Mouse (Mus musculus): ENCODE results near the gene Gm2663. TPM values are rescaled to one million over a fixed set of nuclear protein-coding genes. Genes with fewer than 3 reads are reported as not detected.

Gm2663 gene
- polyA plus RNA-seq, 1 experiment = not detected

DNA sequence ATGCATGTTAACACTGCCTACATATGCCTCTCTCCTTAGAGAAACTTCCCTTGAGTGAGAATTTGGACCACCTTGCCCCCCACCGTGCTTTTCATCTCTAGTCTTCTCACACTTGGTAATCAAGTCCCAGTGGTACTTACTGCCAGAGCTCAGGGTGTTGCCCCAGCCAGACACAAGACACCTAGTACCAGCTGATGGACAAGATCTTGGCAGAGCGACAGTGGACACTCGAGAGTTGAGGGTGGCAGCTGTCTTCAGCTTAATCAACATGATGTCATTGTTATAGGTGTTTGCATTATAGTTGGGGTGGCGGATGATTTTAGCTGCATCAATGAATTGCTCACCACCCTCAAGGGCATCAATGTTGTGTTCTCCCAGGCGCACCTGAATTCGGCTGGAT, 33.5 kb upstream of the Gm2663 start:
- no peak for TF ChIP-seq CTCF (IDR thresholded peaks at IDR 0.05; ENCODE audit: control insufficient read depth, insufficient read depth, insufficient replicate concordance, low read depth, low read length)
- TF ChIP-seq POLR2A (IDR thresholded peaks at IDR 0.05; ENCODE audit: control insufficient read depth, low read depth, low read length) = no peak
- H3K4me1 ChIP-seq (ENCODE audit: control insufficient read depth, insufficient read depth, low read length) = no peaks in the 10 kb centered on the region
- no peaks in the 10 kb centered on the region for H3K36me3 ChIP-seq (ENCODE audit: control insufficient read depth, insufficient read depth, low read length)
- no peak overlapping the region for H3K27ac ChIP-seq (ENCODE audit: control insufficient read depth, insufficient read depth, low read depth, low read length)
- H3K4me3 ChIP-seq (ENCODE audit: control insufficient read depth, low read depth, low read length) = no peak overlapping the region
- no peaks in the 10 kb centered on the region for H3K27me3 ChIP-seq (ENCODE audit: control insufficient read depth, insufficient read depth, low read length)

DNA sequence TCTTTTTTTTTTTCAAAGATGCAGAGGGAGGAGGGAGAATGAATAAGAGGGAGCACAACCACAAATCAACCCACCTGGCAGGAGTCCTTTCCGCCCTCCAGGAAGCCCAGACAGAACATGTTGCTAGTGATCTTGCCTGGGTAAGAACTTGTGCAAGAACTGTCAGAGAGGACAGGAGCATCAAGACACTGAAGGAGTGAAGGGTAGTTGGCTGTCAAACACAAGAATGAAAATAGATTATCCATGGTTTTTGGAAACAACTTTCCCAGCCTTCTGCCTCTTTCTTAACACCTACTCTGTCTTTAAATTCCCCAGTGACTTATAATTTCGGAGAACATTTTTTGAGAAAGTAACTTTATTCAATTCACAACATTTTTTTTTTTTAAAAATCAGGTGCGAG, 33.0 kb upstream of the Gm2663 start:
- H3K36me3 ChIP-seq (ENCODE audit: control insufficient read depth, insufficient read depth, low read length) = no peaks in the 10 kb centered on the region
- H3K27ac ChIP-seq (ENCODE audit: control insufficient read depth, insufficient read depth, low read depth, low read length) = no peak overlapping the region
- H3K4me3 ChIP-seq (ENCODE audit: control insufficient read depth, low read depth, low read length) = no peak overlapping the region
- TF ChIP-seq POLR2A (IDR thresholded peaks at IDR 0.05; ENCODE audit: control insufficient read depth, low read depth, low read length) = no peak
- TF ChIP-seq CTCF (IDR thresholded peaks at IDR 0.05; ENCODE audit: control insufficient read depth, insufficient read depth, insufficient replicate concordance, low read depth, low read length) = no peak
- H3K4me1 ChIP-seq (ENCODE audit: control insufficient read depth, insufficient read depth, low read length) = no peaks in the 10 kb centered on the region
- no peaks in the 10 kb centered on the region for H3K27me3 ChIP-seq (ENCODE audit: control insufficient read depth, insufficient read depth, low read length)

GRCm38 (mm10) chr6:41030821-41031220, 31.5 kb upstream of the Gm2663 start:
- TF ChIP-seq CTCF (IDR thresholded peaks at IDR 0.05; ENCODE audit: control insufficient read depth, insufficient read depth, insufficient replicate concordance, low read depth, low read length) (no peak), POLR2A (IDR thresholded peaks at IDR 0.05; ENCODE audit: control insufficient read depth, low read depth, low read length) (no peak)
- Histone ChIP-seq H3K27ac (ENCODE audit: control insufficient read depth, insufficient read depth, low read depth, low read length) (no peak overlapping the region), H3K36me3 (ENCODE audit: control insufficient read depth, insufficient read depth, low read length) (no peaks in the 10 kb centered on the region), H3K4me3 (ENCODE audit: control insufficient read depth, low read depth, low read length) (no peak overlapping the region), H3K4me1 (ENCODE audit: control insufficient read depth, insufficient read depth, low read length) (no peaks in the 10 kb centered on the region), H3K27me3 (ENCODE audit: control insufficient read depth, insufficient read depth, low read length) (no peaks in the 10 kb centered on the region)

DNA sequence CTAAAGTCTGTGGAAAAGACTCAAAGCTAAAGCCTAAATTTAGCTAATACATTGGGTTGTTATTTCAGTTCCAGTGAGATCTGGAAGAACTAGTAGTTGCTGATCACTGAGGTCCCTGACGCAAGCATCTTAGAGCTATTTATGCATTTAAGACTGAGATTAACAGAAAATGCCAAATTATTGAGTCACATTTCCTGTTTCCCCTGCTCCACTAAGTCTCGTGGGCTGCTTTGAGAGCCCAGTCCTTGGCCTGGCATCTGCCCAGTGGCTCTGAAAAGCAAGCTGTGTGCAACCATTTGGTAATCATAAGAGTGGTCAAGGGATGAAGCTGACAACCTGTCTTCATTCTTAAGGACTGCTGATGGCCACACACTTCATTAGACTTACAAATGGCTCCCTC, 27.8 kb upstream of the Gm2663 start:
- no peaks in the 10 kb centered on the region for H3K27me3 ChIP-seq (ENCODE audit: control insufficient read depth, insufficient read depth, low read length)
- no peaks in the 10 kb centered on the region for H3K36me3 ChIP-seq (ENCODE audit: control insufficient read depth, insufficient read depth, low read length)
- no peak overlapping the region for H3K27ac ChIP-seq (ENCODE audit: control insufficient read depth, insufficient read depth, low read depth, low read length)
- H3K4me3 ChIP-seq (ENCODE audit: control insufficient read depth, low read depth, low read length) = no peak overlapping the region
- H3K4me1 ChIP-seq (ENCODE audit: control insufficient read depth, insufficient read depth, low read length) = no peaks in the 10 kb centered on the region
- TF ChIP-seq CTCF (IDR thresholded peaks at IDR 0.05; ENCODE audit: control insufficient read depth, insufficient read depth, insufficient replicate concordance, low read depth, low read length) (no peak), POLR2A (IDR thresholded peaks at IDR 0.05; ENCODE audit: control insufficient read depth, low read depth, low read length) (no peak)

- H3K36me3 ChIP-seq (ENCODE audit: control insufficient read depth, insufficient read depth, low read length) = no peaks in the 10 kb centered on the region
- H3K27ac ChIP-seq (ENCODE audit: control insufficient read depth, insufficient read depth, low read depth, low read length) = no peak overlapping the region
- no peaks in the 10 kb centered on the region for H3K4me1 ChIP-seq (ENCODE audit: control insufficient read depth, insufficient read depth, low read length)
- no peaks in the 10 kb centered on the region for H3K27me3 ChIP-seq (ENCODE audit: control insufficient read depth, insufficient read depth, low read length)
- no peak for TF ChIP-seq POLR2A (IDR thresholded peaks at IDR 0.05; ENCODE audit: control insufficient read depth, low read depth, low read length)
- no peak for TF ChIP-seq CTCF (IDR thresholded peaks at IDR 0.05; ENCODE audit: control insufficient read depth, insufficient read depth, insufficient replicate concordance, low read depth, low read length)
- H3K4me3 ChIP-seq (ENCODE audit: control insufficient read depth, low read depth, low read length) = no peak overlapping the region
These were observed 26.8 kb upstream of the Gm2663 start for GRCm38 (mm10) chr6:41025873-41026650.

DNA sequence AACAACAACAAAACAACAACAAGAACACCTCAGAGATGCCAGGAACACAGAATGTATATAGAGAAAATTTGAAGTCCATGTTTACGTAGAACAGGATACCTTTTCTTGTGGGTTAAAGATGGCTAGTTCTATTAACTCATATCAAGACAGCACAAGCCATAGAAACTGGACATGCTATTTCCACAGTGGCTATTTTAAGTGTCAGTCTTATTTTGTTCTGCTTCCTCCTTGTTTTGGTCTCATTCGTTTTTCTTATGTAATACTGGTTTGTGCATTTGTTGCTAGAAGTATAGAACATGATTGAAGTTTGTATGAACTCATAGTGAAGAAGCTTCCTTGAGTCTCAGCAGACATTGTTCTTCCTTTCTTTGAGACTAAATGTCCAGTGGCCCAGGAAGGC, 19.9 kb upstream of the Gm2663 start:
- H3K27ac ChIP-seq (ENCODE audit: control insufficient read depth, insufficient read depth, low read depth, low read length) = no peak overlapping the region
- no peak overlapping the region for H3K4me3 ChIP-seq (ENCODE audit: control insufficient read depth, low read depth, low read length)
- H3K36me3 ChIP-seq (ENCODE audit: control insufficient read depth, insufficient read depth, low read length) = no peaks in the 10 kb centered on the region
- no peaks in the 10 kb centered on the region for H3K27me3 ChIP-seq (ENCODE audit: control insufficient read depth, insufficient read depth, low read length)
- TF ChIP-seq POLR2A (IDR thresholded peaks at IDR 0.05; ENCODE audit: control insufficient read depth, low read depth, low read length) = no peak
- H3K4me1 ChIP-seq (ENCODE audit: control insufficient read depth, insufficient read depth, low read length) = no peaks in the 10 kb centered on the region

- no peak overlapping the region for H3K4me3 ChIP-seq (ENCODE audit: control insufficient read depth, low read depth, low read length)
- H3K4me1 ChIP-seq (ENCODE audit: control insufficient read depth, insufficient read depth, low read length) = no peaks in the 10 kb centered on the region
- no peaks in the 10 kb centered on the region for H3K27me3 ChIP-seq (ENCODE audit: control insufficient read depth, insufficient read depth, low read length)
- TF ChIP-seq POLR2A (IDR thresholded peaks at IDR 0.05; ENCODE audit: control insufficient read depth, low read depth, low read length) (no peak), CTCF (IDR thresholded peaks at IDR 0.05; ENCODE audit: control insufficient read depth, insufficient read depth, insufficient replicate concordance, low read depth, low read length) (no peak)
- no peaks in the 10 kb centered on the region for H3K36me3 ChIP-seq (ENCODE audit: control insufficient read depth, insufficient read depth, low read length)
- H3K27ac ChIP-seq (ENCODE audit: control insufficient read depth, insufficient read depth, low read depth, low read length) = no peak overlapping the region
These were observed 19.4 kb upstream of the Gm2663 start for GRCm38 (mm10) chr6:41018629-41019028.
